Mouse (Mus musculus) kidney, adult 2 months (tissue): ENCODE measurements at regions not wholly inside any gene's neighbourhood (a gene's known extent, or its start where the extent isn't known, plus 50 kb on each side); places are given as distances from the start of the nearest gene placed in this dataset.

ENCODE experiments used
- CTCF ChIP-seq: fragments of 200-500 bp; conservative IDR thresholded peaks from 2 replicates; pipeline ENCODE4 v1.5.1; 2011; ENCODE audit warnings: low read depth, mild to moderate bottlenecking, control low read depth, low read length, moderate library complexity, mixed read lengths; ENCODE audit not compliant: insufficient read depth, insufficient read length
- POLR2A ChIP-seq: fragments of 200-500 bp; IDR thresholded peaks from one replicate; pipeline ENCODE4 v1.6.1; 2011; ENCODE audit warnings: low read depth, low read length, control low read depth

DNA sequence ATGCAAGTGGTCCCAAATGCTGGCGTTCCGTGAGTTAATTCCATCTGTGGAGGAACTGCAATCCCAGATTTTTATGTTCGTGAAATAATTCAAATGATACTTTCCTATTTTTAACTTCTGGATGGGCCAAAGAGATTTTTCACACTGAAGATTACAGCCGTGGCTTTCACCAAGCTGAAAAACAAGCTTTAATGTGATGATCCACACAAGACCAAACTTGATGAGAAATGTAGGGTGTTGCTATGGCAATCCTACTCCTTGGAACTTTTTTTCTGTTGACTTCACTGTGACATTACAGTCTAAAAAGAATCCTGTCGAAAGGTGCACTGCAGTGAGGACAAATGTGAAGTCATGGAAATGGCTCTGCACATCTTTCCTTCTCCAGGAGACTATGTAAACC, 100.1 kb upstream of the Snx7 start:
- TF ChIP-seq POLR2A (no peak), CTCF (no peak)
